Mouse (Mus musculus) CD4-positive helper T cell, adult 2 months (primary cell): Measurements from ENCODE around the gene Tmem88b.

Source experiments
- DNase-seq: peaks from one replicate; pipeline ENCODE4 v3.0.0-alpha.2; 2012; ENCODE audit warnings: low read depth, missing footprints, low spot score

The Tmem88b gene

DNA sequence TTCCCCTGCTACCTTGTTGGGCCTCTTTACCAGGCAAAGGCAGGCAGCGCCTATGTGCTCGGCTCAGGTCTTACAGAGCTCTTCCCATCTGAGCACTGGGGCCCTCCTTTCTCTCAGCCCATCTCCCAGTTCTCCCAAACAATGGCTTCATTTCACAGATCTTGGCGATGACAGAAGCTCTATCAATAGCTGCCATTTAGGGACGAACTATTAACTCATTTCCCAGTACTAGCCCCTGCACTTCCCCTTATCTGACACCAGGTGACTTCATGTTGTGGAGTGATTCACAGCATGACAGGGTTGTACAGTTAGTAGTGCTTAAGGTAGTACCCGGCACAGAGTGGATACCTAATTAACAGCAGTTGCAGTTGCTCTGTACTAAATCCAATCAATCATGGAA is at the start of gene Tmem88b:
TSS of gene Tmem88b (minus strand) at position 56 of the 400 bp plus-strand sequence.
- DNase-seq: no peak

DNA sequence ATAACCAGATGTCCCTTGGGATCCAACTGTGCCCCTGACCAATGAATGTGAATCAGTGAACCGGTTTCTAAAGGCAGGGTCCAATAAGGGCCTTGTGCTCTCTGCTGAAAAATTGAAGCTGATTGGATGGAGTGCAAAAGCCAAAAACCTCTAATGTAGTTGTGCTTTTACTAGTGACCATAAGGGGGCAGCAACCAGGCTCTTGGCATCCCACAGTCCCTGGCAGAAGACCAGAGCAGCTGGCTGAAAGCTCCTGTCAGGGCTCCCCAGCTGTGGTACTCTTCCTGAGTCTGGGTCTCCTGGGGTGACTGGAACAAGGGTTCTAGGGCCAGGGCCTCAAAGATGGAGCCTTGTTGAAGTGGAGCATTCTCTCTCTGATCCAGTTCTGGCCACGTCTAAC is 48.2 kb upstream of the Tmem88b start:
- peak; percentile 78 for DNase-seq

DNA sequence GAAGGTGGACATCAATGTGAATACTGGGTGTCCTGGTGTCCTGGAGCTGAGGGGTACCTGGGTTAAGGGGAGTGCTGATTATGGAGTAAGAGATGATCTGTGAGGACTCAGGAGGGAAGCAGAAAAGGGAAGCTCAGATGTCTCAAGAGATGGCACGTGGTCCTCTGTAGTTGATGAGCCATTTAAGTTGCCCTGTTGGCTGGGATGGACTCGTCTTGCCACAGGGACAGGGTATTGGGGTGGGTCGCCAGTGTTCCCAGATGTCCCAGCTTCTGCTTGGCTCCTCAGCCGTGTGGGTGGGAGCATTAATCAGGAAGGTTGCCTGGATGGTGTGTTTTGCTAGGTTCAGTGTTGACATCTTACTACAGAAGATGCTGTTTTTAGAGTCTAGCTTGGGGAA is 47.6 kb upstream of the Tmem88b start:
- DNase-seq: no peak

DNA sequence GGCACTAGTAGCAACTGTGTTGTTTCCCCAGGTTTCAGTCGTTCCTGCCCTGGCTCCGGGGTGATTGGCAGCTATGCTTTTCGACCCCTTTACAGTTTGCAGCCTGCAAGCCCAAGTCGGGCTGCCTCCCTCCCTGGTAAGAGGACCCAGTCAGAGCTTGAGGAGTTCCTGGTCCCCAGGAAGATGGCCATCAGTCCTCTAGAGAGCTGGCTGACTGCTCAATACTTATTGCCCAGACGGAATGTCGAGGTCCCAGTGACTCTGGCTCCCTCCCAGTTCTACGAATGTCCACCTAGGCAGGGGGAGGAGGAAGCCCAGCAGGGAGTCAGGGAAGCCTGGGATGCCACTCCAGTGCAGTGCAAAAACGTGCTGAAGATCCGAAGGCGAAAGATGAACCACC is 46.6 kb upstream of the Tmem88b start:
- DNase-seq: no peak

DNA sequence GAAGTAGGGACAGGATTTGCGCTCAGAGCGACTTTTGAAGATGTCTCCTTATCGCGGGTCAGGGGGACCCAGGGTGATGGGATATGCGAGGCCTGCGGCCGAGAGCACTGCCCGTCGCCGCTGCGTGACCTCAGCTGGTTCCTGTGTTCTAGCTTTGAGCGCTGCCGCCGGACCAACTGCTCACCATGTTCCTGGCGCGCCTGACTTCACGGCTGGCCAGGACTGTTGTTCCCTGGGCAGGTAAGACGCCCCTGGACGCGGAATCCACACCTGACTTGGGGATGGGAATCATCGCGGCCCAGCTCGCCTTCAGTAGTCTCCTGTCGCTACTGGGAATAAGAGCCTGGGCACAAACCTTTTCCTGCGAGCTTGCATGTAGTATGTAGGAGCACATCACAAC is 46.2 kb upstream of the Tmem88b start:
- no peak for DNase-seq

DNA sequence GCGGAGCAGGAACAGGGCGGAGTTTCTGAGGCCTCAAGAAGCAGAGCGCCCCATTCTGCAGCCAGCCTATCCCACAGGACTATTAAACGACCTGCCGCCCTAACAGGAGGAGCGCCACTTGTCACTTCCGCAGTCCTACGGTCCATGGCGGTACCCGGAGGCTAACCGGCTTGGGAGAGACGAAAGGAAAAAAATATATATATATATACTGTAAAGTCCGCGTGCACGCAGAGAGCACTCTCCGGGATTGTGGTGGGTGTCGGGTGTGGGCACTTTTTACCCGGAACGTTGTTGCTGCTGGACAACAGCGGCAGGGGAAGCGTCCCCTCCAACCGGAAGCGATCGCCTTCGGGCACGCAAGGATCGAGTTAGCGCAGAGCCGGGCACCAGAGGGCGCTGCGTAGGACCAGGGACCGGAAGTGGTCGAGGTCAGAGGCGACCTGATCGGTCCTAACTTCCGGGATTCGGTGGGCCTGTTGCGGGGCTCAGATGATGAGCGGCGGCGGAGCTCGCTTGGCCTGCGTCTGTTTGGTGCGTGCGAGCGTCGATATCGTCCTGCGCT is 45.6 kb upstream of the Tmem88b start, which contains the start of gene Aurkaip1:
TSS of gene Aurkaip1 (plus strand) at position 68 of the 562 bp plus-strand sequence.
- DNase-seq: peak; percentile 91

DNA sequence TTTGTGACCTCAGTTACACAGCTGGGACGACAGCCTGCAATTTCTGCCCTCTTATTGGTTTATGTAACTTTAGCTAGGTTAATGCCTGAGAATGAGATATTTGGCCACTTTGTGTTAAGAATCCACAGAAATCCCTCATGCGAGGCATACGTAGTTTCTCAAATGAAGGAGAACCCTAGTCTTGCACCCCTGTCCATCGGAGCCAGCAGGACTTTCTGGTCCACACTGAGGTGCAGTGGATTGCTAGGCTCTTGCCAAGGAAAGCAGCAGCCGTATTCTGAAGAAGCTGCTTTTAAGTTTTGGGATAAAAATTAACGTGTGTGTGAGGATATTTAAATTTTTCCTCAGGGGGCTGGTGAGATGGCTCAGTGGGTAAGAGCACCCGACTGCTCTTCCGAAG is 44.9 kb upstream of the Tmem88b start:
- DNase-seq: peak; percentile 23

DNA sequence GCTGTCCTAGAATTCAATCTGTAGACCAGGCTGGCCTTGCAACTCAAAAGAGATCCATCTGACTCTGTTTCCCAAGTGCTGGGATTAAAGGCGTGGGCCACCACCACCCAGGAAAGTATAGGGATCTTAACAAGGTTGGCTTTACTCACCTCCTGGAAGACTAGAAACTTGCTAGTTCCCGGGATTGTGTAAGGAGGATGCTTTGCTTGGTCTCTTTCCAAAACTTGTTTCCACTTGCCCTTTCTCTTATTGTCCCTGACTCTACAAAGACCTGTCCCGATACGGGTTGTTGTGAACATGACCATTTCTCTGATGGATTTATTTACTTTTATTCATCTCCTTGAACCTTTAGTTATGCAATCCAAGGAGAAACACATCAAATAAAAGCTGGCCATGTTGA is 44.2 kb upstream of the Tmem88b start:
- no peak for DNase-seq

DNA sequence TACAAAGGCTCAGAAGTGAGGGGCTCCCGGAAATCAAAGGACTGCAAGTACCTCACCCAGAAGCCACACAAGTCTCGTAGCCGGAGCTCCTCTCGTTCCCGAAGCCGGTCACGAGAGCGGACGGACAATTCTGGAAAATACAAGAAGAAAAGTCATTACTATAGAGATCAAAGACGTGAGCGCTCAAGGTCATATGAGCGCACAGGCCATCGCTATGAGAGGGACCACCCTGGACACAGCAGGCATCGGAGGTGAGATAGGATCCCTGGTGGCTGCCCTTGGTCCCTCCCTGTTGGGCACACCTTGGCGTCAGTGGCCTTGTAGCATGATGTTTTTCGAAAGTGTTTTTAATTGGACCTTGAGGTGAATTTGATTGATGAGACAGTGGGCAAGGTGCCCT is 37.8 kb upstream of the Tmem88b start:
- DNase-seq: no peak

DNA sequence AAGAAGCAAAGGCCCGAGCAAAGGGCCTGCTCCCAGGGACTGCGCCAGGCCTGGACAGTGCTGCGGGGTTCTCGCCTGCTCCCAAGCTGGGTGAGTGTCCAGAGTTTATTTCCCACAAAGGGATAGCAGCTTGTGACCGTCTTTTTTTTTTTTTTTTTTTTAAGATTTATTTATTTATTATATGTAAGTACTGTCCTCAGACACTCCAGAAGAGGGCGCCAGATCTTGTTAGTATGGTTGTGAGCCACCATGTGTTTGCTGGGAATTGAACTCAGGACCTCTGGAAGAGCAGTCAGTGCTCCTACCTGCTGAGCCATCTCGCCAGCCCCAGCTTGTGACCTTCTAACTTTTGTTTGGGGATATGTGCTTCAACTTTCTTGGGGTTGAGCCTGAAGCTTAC is 35.4 kb upstream of the Tmem88b start:
- peak; percentile 54 for DNase-seq

DNA sequence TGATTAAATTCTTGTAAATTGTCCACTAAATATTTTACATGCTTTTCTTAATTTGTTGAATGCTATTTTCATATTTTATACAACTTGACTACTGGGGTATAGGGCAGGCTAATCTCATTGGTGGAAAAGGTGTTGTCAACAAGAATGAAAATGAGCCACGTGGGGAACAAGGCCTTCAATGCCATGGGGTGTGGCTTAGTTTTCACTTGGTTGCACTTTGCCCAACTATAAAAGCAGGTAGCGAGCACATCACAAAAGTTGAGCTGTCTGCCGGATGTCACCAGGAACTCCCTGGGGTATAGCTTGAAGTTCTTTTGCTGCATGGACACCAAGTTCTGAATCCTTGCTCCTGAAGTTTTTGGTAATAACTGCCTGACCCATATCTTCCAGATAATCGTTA is 31.9 kb upstream of the Tmem88b start:
- no peak for DNase-seq

DNA sequence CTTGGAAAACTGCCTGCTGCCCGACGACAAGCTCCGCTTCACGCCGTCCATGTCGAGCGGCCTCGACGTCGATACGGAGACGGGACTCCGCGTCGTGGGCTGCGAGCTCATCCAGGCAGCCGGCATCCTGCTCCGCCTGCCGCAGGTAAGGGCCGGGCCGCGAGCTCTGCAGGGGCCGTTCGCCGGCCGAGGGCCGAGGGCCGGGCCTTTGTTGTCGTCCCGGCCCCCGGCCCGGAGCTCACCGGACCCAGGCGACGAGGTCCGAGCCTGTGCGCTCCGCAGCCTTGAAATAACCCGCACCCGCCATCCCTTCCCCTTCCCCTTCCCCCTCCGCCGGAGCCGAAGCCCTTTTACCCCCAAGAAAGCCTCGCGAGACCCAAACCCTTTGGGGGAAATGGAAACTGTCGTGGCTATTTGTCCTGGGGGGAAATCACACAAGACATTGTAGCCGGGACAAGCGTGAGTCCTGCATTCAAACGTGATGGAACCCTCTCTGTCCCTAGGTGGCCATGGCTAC is 27.0 kb upstream of the Tmem88b start:
- peak; percentile 45 for DNase-seq

DNA sequence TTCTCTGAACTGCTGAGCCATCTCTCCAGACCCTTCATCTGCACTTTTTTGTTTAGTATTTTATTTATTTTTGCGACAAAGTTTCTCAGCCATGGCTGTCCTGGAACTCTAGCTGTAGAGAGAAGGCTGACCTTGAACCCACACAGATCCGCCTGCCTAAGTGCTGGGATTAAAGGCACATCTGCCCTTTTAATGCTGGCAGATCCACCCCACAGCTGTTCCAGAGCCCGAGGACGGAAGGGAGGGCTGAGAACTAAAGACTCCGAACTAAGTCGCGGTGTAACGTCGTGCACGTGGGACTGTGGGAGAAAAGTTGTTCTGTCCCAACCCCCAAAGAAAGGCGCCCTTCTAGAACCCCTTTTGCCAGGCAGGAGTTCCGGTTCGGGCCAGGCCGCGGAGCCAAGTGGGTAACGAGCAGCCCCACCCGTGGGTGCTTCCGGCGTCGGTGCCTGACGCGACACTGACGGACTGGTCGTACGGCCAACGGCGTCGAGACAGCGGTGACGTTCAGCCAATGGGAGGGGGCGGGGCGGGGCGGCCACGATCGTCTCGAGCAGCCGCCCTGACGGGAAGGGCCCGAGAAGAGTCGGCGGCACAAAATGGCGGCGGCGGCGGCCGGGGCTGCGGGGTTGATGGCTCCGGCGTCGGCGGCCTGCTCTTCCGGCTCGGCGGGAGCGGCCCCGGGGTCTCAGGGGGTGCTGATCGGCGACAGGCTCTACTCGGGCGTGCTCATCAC is 26.4 kb upstream of the Tmem88b start, which contains the start of gene Ccnl2:
TSS of gene Ccnl2 (plus strand) at position 561 of the 736 bp plus-strand sequence.
- peak; percentile 100 for DNase-seq

DNA sequence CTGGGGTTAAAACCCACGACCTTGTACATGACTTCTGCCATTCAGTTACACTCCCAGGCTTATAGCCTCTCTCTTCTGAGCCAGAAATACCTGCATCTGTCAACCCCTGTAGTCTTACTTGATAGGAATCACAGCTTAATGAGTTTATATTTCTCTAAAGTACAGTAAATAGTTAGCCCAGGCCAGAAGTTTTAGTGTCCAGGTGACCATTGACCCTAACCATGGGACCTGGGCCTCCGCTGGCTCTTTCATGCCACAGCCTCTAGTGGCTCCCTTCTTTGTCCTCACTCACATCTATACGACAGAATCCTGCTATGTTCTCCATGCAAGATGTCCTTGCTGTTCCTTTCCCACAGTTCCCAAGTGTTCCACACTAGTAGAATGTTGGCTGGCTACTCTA is 22.2 kb upstream of the Tmem88b start:
- no peak for DNase-seq

DNA sequence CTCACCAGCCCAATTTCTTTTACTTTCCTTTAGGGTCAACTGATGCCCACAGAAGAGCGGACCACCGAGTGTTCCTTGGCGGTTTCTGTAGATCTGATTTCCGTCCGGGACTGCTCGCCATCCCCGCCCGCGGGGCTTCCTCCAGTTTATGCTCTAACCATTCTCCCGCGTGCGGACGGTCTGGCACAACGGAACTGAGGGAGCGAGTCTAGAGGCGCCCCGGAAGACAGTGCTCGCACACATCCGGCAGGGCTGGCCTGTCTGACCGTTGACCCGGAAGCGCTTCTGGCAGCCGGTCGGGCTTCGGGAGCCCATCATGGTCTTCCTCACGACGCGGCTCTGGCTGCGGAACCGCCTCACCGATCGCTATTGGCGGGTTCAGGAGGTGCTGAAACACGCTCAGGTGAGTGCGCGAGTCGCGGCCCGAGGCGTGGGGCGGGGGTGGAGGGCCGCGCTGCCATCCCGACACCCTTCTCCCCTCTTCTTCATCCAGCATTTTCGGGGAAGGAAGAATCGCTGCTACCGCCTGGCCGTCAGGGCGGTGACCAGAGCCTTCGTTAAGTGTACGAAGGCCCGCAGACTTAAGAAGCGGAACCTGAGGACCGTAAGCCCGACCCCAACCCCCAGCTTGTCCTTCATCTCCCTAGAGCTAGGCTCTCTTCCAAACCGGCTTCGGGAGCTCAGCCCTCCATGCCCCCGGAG is 17.8 kb upstream of the Tmem88b start:
- peak; percentile 94 for DNase-seq

DNA sequence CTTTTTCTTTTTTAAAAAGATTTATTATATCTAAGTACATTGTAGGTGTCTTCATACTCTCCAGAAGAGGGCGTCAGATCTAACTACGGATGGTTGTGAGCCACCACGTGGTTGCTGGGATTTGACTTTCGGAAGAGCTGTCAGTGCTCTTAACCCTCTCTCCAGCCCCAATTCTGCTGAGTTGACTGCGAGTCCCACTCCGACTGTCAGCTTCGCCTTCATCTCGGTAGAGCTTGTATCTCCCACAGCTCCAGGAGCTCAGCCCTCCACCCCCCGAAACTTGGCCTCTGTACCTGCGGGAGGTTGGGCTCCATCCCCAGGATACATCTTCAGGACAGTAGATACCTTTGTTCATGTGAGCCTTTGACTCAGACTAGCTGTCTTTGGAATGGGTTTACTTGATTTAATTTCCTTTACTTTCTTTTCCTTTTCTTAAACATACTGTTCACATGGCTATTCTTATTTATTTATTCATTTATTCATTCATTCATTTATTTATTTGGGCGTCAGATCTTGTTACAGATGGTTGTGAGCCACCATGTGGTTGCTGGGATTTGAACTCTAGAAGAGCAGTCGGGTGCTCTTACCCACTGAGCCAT is 17.2 kb upstream of the Tmem88b start, which contains the start of gene Mrpl20:
TSS of gene Mrpl20 (plus strand) at position 138 of the 599 bp plus-strand sequence.
- peak; percentile 65 for DNase-seq

DNA sequence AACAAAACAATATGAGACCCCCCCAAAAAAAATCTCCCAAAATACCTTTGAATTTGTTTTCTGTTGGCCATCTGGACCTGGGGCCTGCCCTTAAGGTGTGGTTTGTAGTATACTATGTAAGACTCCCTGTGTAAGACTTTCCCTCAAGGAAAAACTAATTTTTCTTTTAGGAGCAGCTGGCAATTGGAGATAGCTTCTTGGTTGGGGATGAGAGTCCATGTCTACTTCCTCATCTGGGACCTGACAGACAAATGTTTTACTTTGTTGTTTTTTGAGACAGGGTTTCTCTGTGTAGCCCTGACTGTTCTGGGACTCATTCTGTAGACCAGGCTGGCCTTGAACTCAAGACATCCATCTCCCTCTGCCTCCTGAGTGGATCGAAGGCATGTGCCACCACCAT is 16.4 kb upstream of the Tmem88b start:
- DNase-seq: no peak

DNA sequence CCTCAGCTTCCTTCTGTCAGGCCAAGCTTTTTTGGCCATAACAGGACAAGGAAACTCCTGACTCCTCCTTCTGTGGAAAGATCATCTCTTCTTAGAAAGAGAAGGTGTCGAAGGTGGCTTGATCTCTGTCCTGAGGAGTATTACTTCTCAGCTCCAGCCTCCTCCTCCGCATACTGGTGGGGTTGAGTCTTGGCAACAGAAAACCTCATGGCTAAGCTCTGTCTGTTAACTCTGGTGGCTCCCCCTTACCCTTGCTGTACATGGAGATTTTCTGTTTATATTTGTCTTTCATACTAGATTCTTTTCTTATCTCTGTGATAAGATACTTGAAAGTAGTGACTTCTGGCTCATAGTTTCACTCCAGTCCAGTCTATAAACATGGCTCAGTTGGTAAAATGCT is 8.1 kb upstream of the Tmem88b start:
- DNase-seq: no peak

DNA sequence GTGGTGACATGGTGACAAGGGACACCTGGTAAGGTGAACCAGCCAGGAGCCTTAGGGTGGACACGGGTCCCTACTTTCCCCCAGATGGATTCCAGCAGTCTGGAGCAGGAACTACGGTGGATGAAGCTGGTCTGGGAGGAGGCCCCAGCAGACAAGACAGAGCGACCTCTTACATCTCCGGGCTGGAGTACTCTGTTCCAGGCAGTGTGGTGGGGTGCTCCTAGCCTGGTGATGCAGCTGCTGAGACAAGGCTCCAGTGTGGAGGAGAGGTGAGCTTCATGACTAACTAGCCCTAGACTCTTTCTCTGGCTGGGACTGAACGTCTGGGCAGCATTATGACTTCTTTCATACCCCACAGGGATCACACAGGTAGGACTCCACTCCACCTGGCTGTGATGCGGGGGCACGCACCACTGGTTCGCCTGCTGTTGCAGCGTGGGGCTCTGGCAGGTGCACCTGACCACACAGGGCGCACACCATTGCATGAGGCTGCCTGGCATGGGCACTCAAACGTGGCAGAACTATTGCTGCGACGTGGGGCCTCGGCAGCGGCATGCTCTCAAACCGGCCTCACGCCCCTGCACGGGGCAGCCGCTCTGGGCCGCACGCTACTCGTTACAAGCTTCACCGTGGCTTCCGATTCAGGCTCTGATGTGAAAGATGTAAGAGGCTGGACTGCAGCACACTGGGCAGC is 5.7 kb upstream of the Tmem88b start:
- no peak for DNase-seq

DNA sequence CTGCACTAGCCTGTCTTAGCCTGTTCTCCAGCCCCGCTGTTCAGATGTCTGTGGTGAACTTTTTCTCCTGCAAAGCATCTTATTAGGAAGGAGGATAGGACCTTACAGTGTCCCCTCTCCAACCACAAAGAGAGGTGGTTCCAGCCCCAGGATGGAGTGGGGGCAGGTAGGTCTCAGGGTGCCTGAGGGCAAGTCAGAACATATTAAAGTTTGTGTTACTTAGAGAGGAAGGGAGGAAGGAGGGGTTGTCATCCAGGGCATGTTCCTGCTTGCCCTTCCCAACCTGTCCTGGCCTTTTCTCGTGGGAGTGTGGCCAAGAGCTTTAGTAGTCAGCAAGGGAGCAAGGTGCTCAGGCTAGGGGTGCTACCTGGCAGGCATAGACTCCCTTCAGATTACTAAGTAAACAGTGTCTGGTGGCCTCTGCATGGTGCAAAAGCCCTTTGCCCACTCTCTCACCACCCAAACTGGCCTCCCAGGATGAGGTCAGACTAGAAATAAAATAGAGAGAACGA is 5.0 kb upstream of the Tmem88b start:
- DNase-seq: no peak

DNA sequence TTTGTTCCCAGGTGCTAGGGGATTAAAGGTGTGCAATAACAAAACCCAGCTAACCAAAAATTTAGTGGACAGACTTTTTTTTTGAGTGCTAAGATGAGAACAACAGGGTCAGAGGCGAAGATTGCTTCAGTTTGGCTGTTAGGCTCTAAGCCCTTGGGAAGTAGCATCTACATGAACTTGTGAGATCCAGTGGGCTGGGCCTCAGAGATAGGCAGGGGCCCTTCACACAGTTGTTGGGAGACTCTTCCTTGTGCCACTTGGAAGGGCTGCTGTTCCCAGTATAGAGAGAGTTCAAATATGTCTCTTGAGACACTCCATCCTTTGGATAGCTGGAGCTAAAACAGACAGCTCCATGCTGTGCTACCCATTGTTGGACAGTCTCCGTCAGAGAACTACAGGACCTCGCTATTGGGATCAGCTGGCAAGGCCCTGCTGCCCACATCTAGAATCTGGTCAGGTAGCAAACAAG is 4.4 kb upstream of the Tmem88b start, which contains the start of gene Ankrd65:
TSS of gene Ankrd65 (plus strand) at position 419 of the 469 bp plus-strand sequence.
- no peak for DNase-seq
